Mouse (Mus musculus) erythroblast, embryonic 14.5 days (primary cell): ENCODE results near the gene Olfr1028.

Experiments used
- GATA1 ChIP-seq: IDR thresholded peaks from 2 replicates; pipeline ENCODE4 v1.6.1; 2012; ENCODE audit warnings: low read length, inconsistent platforms, mixed read lengths
- TAL1 ChIP-seq: IDR thresholded peaks from 3 replicates; pipeline ENCODE4 v1.6.1; 2012; ENCODE audit warnings: low read length, inconsistent platforms, mixed read lengths

DNA sequence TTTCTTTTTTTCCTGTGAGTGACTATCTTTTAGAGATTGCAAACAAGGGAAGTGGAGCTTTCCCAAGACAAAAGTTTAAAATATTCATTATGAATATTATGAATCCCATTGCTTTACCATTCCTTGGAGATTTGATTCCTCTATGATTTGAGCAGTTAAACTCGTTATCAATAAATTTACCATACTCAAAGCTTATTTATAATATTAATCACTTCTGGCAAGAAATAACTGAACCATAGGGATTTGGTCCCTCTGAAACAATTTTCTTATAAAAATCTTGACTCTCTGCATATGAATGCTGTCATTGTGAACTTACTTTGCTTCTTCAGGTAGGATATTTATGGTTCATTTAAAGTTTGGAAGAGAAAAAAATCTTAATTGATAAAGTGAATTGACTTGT lies 35.3 kb upstream of the Olfr1028 start, which contains the start of gene Olfr1025-ps1:
- TF ChIP-seq GATA1 (no peak), TAL1 (no peak)
